Mouse (Mus musculus) hindbrain, embryonic 14.5 days (tissue): ENCODE data around the gene Ccdc74a. TPM values are rescaled to one million over a fixed set of nuclear protein-coding genes. Genes with fewer than 3 reads are reported as not detected.
A peak's percentile ranks its signal among the peaks of the same experiment; 100 is the strongest.

ENCODE experiments used
- ATAC-seq: fragments of 200-750 bp; cut with Nextera tagmentation; 2 replicates; pipeline ENCODE4 v1.8.0; 2017; ENCODE audit warnings: moderate number of reproducible peaks, mild to moderate bottlenecking, moderate TSS enrichment, moderate library complexity; ENCODE audit not compliant: low FRiP score
- DNase-seq: peaks from one replicate; pipeline ENCODE4 v3.0.0-alpha.2; 2015; ENCODE audit warnings: low spot score
- H3K27ac ChIP-seq: fragments of 300-500 bp; sonication (generic); 2 replicates; pipeline ENCODE4 v1.5.1; 2014; ENCODE audit warnings: mild to moderate bottlenecking, moderate library complexity
- H3K27me3 ChIP-seq: fragments of 300-500 bp; sonication (generic); 2 replicates; pipeline ENCODE4 v1.6.1; 2014; ENCODE audit warnings: mild to moderate bottlenecking, low read length, mixed read lengths; ENCODE audit not compliant: control insufficient read depth, insufficient read depth
- H3K36me3 ChIP-seq: fragments of 300-500 bp; sonication (generic); replicated peaks from 2 replicates; pipeline ENCODE4 v1.6.1; 2014; ENCODE audit not compliant: control insufficient read depth, insufficient read depth
- H3K4me1 ChIP-seq: fragments of 300-500 bp; sonication (generic); replicated peaks from 2 replicates; pipeline ENCODE4 v1.6.1; 2014; ENCODE audit warnings: antibody characterized with exemption, low read length, mixed read lengths; ENCODE audit not compliant: control insufficient read depth, insufficient read depth
- H3K4me2 ChIP-seq: fragments of 300-500 bp; sonication (generic); replicated peaks from 2 replicates; pipeline ENCODE4 v1.6.1; 2014; ENCODE audit warnings: mild to moderate bottlenecking, moderate library complexity
- H3K4me3 ChIP-seq: fragments of 300-500 bp; sonication (generic); replicated peaks from 2 replicates; pipeline ENCODE4 v1.5.1; 2014; ENCODE audit warnings: mild to moderate bottlenecking, low read length
- H3K9ac ChIP-seq: fragments of 300-500 bp; sonication (generic); 2 replicates; pipeline ENCODE4 v1.6.1; 2014
- H3K9me3 ChIP-seq: fragments of 300-500 bp; sonication (generic); 2 replicates; pipeline ENCODE4 v1.6.1; 2016; ENCODE audit warnings: low read length; ENCODE audit not compliant: control insufficient read depth
- WGBS: fragments of 180-500 bp; shearing (Covaris S2); extraction: QIAGEN DNeasy Blood & Tissue Kit; methylation state at CpG from one replicate; pipeline ENCODE4 v1.1.7; 2014; 5-methylcytosine and 5-hydroxymethylcytosine counted together
- polyA plus RNA-seq: library from polyadenylated mRNA; unstranded; fragments of >200 nt; fragmentation: Nextera tagmentation; extraction: Ambion mirVana; gene quantifications from 2 replicates; pipeline ENCODE4 v1.2.1, GENCODE M21; 2014

Ccdc74a gene
- polyA plus RNA-seq, 1 experiment from 2014 or later: 11.7 TPM

GRCm38 (mm10) chr16:17619198-17620105 is 26.8 kb upstream of the Ccdc74a start, which contains the start of gene Smpd4:
Gene Smpd4 (plus strand): TSS chr16:17619354.
- ATAC-seq: peak; percentile 86
- peak; percentile 96 for DNase-seq

DNA sequence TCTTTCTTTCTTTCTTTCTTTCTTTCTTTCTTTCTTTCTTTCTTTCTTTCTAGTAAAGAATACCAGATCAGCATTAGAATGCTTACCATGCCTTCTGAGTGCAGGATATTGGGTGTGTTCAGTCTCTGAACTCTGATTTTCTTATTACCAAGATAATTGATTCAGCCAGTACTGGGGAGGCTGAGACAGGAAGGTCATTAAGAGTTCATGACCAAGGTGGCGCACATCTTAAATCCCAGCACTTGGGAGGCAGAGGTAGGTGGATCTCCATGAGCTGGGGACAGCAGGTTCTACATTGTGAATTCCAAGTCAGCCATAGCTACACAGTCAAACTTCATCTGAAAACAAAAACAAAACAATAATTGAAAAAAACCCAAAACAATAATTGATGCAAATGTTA is 24.3 kb upstream of the Ccdc74a start:
- Histone ChIP-seq H3K36me3 (peaks cover 42% of the 10 kb centered on the region), H3K27ac (no peak overlapping the region), H3K9me3 (no peaks in the 10 kb centered on the region), H3K4me3 (no peak overlapping the region), H3K4me2 (no peak overlapping the region), H3K27me3 (no peaks in the 10 kb centered on the region), H3K4me1 (0 out of 2 replicates have a peak, but pooled peaks cover 6% of the 10 kb centered on the region), H3K9ac (no peak overlapping the region)
- ATAC-seq (no peak), DNase-seq (no peak)
- WGBS: 91% methylated on average over 1 of the region's 1 CpGs

More at GRCm38 (mm10) chr16:17619198-17620105, 26.8 kb upstream of the Ccdc74a start, which contains the start of gene Smpd4:
- Histone ChIP-seq H3K4me3 (peak within 1 kb of the TSS; percentile 84), H3K36me3 (peaks cover 27% of the 10 kb centered on the region), H3K9me3 (no peaks in the 10 kb centered on the region), H3K4me2 (peak within 1 kb of the TSS; percentile 65), H3K9ac (peak within 1 kb of the TSS; percentile 81), H3K4me1 (0 out of 2 replicates have a peak, but pooled peaks cover 6% of the 10 kb centered on the region), H3K27ac (no peak within 1 kb of the TSS), H3K27me3 (no peaks in the 10 kb centered on the region)
- WGBS: 3% methylated on average over 60 of the region's 60 CpGs

DNA sequence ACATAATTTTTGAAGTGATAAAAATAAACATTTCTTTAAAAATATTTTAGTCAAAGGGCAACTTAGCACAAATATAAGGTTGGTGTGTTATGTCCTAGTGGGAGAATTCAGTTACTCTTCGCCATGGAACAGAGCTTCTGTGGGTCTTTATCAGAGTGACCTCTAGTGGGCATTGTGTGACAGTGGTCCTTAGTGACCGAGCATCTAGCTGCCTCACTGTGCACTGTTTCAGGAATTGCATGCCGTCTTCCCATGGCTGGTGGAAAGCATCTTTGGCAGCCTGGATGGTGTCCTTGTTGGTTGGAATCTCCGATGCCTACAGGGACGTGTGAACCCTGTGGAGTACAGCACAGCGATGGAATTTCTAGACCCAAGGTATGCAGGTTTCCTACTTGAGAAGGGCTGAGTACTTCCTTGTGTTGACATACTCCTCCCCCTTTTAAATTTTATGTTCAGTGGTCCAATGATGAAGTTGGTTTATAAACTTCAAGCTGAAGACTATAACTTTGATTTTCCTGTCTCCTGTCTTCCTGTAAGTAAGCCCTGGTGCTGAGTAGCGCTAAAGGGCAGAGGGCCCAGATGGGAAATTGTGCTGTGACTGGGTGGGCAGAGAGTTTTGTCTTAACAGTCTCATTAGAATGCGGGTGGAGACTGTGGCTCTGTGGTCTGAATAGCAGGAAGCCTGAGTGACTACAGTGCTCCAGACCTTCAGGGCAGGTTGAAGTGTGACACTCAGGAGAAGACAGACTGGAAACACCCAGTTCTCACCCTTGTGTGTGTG is 20.6 kb upstream of the Ccdc74a start:
- ATAC-seq (peak; percentile 68; the same call in 1 of the 2 replicates), DNase-seq (peak; percentile 63)
- no peak overlapping the region for H3K4me2 ChIP-seq
- no peak overlapping the region for H3K4me3 ChIP-seq
- H3K9ac ChIP-seq: no peak overlapping the region
- H3K36me3 ChIP-seq: peaks cover 76% of the 10 kb centered on the region
- no peaks in the 10 kb centered on the region for H3K27me3 ChIP-seq
- H3K4me1 ChIP-seq: no peaks in the 10 kb centered on the region
- 72% methylated on average over 8 of the region's 8 CpGs for WGBS
- no peak overlapping the region for H3K27ac ChIP-seq
- H3K9me3 ChIP-seq: no peaks in the 10 kb centered on the region

GRCm38 (mm10) chr16:17626269-17626555 is 20.1 kb upstream of the Ccdc74a start:
- 97% methylated on average over 5 of the region's 5 CpGs for WGBS
- DNase-seq (no peak), ATAC-seq (no peak)
- Histone ChIP-seq H3K27ac (no peak overlapping the region), H3K36me3 (peaks cover 80% of the 10 kb centered on the region), H3K4me3 (no peak overlapping the region), H3K9me3 (no peaks in the 10 kb centered on the region), H3K9ac (no peak overlapping the region), H3K27me3 (no peaks in the 10 kb centered on the region), H3K4me1 (no peaks in the 10 kb centered on the region), H3K4me2 (no peak overlapping the region)

DNA sequence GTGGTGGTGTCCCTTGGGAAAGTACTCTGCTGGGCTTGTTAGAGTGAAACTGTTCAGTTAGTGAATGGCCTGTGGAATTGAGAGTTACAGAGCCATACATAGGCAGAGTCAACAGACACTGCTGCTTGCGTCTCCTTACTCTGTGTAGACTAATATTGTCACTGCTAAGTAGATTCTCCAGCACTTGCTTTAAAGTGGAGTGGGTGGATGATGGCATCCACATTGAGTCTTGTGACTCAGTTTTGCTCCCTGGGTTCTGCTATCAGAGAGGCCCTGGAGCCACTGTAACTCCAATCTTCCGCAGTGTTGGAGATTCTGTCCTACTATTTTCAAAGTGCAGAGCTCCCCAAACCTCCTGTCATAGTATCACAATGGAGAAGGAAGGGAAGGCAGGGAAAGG is 13.7 kb upstream of the Ccdc74a start:
- H3K27me3 ChIP-seq: no peaks in the 10 kb centered on the region
- H3K4me3 ChIP-seq: no peak overlapping the region
- H3K4me1 ChIP-seq: no peaks in the 10 kb centered on the region
- no peak for ATAC-seq
- no peak overlapping the region for H3K9ac ChIP-seq
- H3K27ac ChIP-seq: no peak overlapping the region
- no peak overlapping the region for H3K4me2 ChIP-seq
- no peaks in the 10 kb centered on the region for H3K9me3 ChIP-seq
- peaks cover 80% of the 10 kb centered on the region for H3K36me3 ChIP-seq
- 98% methylated on average over 2 of the region's 2 CpGs for WGBS
- DNase-seq: no peak

GRCm38 (mm10) chr16:17633481-17634181 is 12.6 kb upstream of the Ccdc74a start:
- Histone ChIP-seq H3K4me1 (no peaks in the 10 kb centered on the region), H3K4me3 (no peak overlapping the region), H3K9me3 (no peaks in the 10 kb centered on the region), H3K36me3 (peaks cover 79% of the 10 kb centered on the region), H3K4me2 (no peak overlapping the region), H3K27me3 (no peaks in the 10 kb centered on the region), H3K9ac (no peak overlapping the region), H3K27ac (no peak overlapping the region)
- no peak for ATAC-seq
- no peak for DNase-seq
- WGBS: 71% methylated on average over 8 of the region's 8 CpGs

DNA sequence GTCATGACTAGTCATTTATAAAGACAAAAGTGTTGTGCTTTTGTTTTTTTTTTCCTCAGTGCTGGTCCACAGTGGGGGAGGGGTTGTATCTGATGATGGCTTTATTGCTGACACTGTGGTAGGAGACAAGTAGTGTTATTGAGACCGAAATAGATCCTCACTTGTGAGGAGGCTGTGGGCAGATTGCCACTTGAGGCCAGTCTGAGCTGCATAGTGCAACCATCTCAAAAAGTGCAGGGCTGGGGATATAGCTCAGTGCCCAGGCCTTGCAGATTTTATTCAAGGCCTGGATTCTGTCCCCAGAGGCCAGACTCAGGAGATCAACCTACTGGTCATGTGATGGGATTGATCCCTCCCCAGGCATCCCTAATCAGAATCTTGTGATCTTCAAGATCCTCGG is 9.4 kb upstream of the Ccdc74a start:
- H3K27me3 ChIP-seq: no peaks in the 10 kb centered on the region
- 85% methylated on average over 2 of the region's 2 CpGs for WGBS
- H3K9ac ChIP-seq: no peak overlapping the region
- no peaks in the 10 kb centered on the region for H3K9me3 ChIP-seq
- ATAC-seq: no peak
- no peaks in the 10 kb centered on the region for H3K4me1 ChIP-seq
- H3K36me3 ChIP-seq: peaks cover 84% of the 10 kb centered on the region
- H3K4me3 ChIP-seq: no peak overlapping the region
- no peak overlapping the region for H3K4me2 ChIP-seq
- no peak for DNase-seq
- no peak overlapping the region for H3K27ac ChIP-seq

DNA sequence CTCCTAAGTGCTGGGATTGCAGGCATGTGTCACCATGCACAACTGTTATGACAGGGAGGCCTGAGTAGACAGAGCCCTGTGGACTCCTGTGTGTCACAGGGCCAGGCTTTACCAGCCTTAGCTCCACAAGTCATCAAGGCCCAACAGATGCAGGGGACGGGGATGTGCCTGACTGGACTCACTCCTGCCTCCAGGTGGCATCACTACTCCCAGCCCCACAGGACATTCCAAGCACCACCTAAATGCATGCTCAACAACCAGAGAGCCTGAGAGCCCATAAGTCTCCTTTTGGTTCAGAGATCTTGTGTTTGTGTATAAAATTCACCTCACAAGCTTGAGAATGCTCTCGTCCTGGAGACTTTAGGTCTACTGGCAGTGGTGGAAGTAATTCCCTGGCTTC is 8.7 kb upstream of the Ccdc74a start:
- peaks cover 84% of the 10 kb centered on the region for H3K36me3 ChIP-seq
- H3K9ac ChIP-seq: no peak overlapping the region
- ATAC-seq: no peak
- no peaks in the 10 kb centered on the region for H3K27me3 ChIP-seq
- H3K27ac ChIP-seq: no peak overlapping the region
- no peak overlapping the region for H3K4me3 ChIP-seq
- 78% methylated on average over 2 of the region's 2 CpGs for WGBS
- DNase-seq: no peak
- no peak overlapping the region for H3K4me2 ChIP-seq
- H3K4me1 ChIP-seq: no peaks in the 10 kb centered on the region
- no peaks in the 10 kb centered on the region for H3K9me3 ChIP-seq
